Mouse (Mus musculus) small intestine, adult 2 months (tissue): ENCODE measurements around the gene Satb2. TPM values are rescaled to one million over a fixed set of nuclear protein-coding genes. Genes with fewer than 3 reads are reported as not detected.
A peak's percentile ranks its signal among the peaks of the same experiment; 100 is the strongest.

Experiments
- H3K27ac ChIP-seq: fragments of 200-500 bp; 2 replicates; pipeline ENCODE4 v1.5.1; 2012; ENCODE audit warnings: low read depth, low read length, control low read depth, inconsistent platforms; ENCODE audit not compliant: insufficient read depth
- H3K27me3 ChIP-seq: fragments of 200-500 bp; 2 replicates; pipeline ENCODE4 v1.6.1; 2012; ENCODE audit warnings: mild to moderate bottlenecking, moderate library complexity, low read length, inconsistent platforms; ENCODE audit not compliant: control insufficient read depth, insufficient read depth
- H3K36me3 ChIP-seq: fragments of 200-500 bp; 2 replicates; pipeline ENCODE4 v1.6.1; 2012; ENCODE audit warnings: mild to moderate bottlenecking, low read length, control low read depth, inconsistent platforms; ENCODE audit not compliant: control insufficient read depth, insufficient read depth
- H3K4me1 ChIP-seq: fragments of 200-500 bp; 2 replicates; pipeline ENCODE4 v1.6.1; 2012; ENCODE audit warnings: low read length, inconsistent platforms, mixed read lengths; ENCODE audit not compliant: control insufficient read depth, insufficient read depth, insufficient read length
- H3K4me3 ChIP-seq: fragments of 200-500 bp; 2 replicates; pipeline ENCODE4 v1.5.1; 2012; ENCODE audit warnings: low read depth, mild to moderate bottlenecking, control low read depth, inconsistent platforms, low read length, moderate library complexity
- CTCF ChIP-seq: fragments of 200-500 bp; IDR thresholded peaks from 2 replicates; pipeline ENCODE4 v1.5.1; 2012; ENCODE audit warnings: low read depth, mild to moderate bottlenecking, control low read depth, inconsistent platforms, low read length, moderate library complexity, mixed read lengths; ENCODE audit not compliant: insufficient replicate concordance, insufficient read length; ENCODE audit errors: extremely low read depth
- POLR2A ChIP-seq: fragments of 200-500 bp; IDR thresholded peaks from 2 replicates; pipeline ENCODE4 v1.6.1; 2012; ENCODE audit warnings: low read depth, mild to moderate bottlenecking, control low read depth, inconsistent platforms, low read length, moderate library complexity
- WGBS: fragments of 180-500 bp; shearing (Covaris S2); methylation state at CpG from one replicate; pipeline ENCODE4 v1.1.7; 2018; 5-methylcytosine and 5-hydroxymethylcytosine counted together
- polyA plus RNA-seq: library from polyadenylated mRNA; depleted of rRNA; stranded (reverse); fragments of >200 nt; gene quantifications from 2 replicates; pipeline ENCODE4 v1.2.3, GENCODE M21; 2012

Gene Satb2
- polyA plus RNA-seq, 1 experiment: 5.2 TPM

- peak overlapping the region; percentile 29; the same call in 1 of the 2 replicates for H3K27ac ChIP-seq
- peak overlapping the region; percentile 99 for H3K4me3 ChIP-seq
- WGBS: under 1% methylated on average over 16 of the region's 16 CpGs
- TF ChIP-seq CTCF (no peak), POLR2A (no peak)
- H3K4me1 ChIP-seq: peaks cover 6% of the 10 kb centered on the region
- H3K27me3 ChIP-seq: peaks cover 35% of the 10 kb centered on the region
- H3K36me3 ChIP-seq: no peaks in the 10 kb centered on the region
Observed at GRCm38 (mm10) chr1:56973593-56973950, 4.9 kb downstream of the Satb2 start.

- H3K4me3 ChIP-seq: peak overlapping the region; percentile 99
- peaks cover 6% of the 10 kb centered on the region for H3K4me1 ChIP-seq
- H3K27ac ChIP-seq: peak overlapping the region; percentile 80
- TF ChIP-seq POLR2A (no peak), CTCF (peak; percentile 5; the same call in 1 of the 2 replicates)
- under 1% methylated on average over 47 of the region's 47 CpGs for WGBS
- no peaks in the 10 kb centered on the region for H3K36me3 ChIP-seq
- peaks cover 32% of the 10 kb centered on the region for H3K27me3 ChIP-seq
Observed at GRCm38 (mm10) chr1:56972950-56973592, 5.4 kb downstream of the Satb2 start.

- H3K27me3 ChIP-seq: peaks cover 25% of the 10 kb centered on the region
- peak overlapping the region; percentile 99 for H3K4me3 ChIP-seq
- under 1% methylated on average over 83 of the region's 83 CpGs for WGBS
- no peak for TF ChIP-seq CTCF
- no peak for TF ChIP-seq POLR2A
- H3K4me1 ChIP-seq: peaks cover 6% of the 10 kb centered on the region
- peak overlapping the region; percentile 80 for H3K27ac ChIP-seq
- H3K36me3 ChIP-seq: no peaks in the 10 kb centered on the region
Observed at GRCm38 (mm10) chr1:56972251-56972949, 6.0 kb downstream of the Satb2 start.

GRCm38 (mm10) chr1:56971942-56972250 is 6.6 kb downstream of the Satb2 start:
- peaks cover 20% of the 10 kb centered on the region for H3K27me3 ChIP-seq
- H3K36me3 ChIP-seq: no peaks in the 10 kb centered on the region
- TF ChIP-seq POLR2A: no peak
- TF ChIP-seq CTCF: no peak
- peak overlapping the region; percentile 99 for H3K4me3 ChIP-seq
- peak overlapping the region; percentile 62 for H3K27ac ChIP-seq
- H3K4me1 ChIP-seq: peaks cover 6% of the 10 kb centered on the region
- 2% methylated on average over 23 of the region's 23 CpGs for WGBS

- H3K4me1 ChIP-seq: peaks cover 6% of the 10 kb centered on the region
- peaks cover 18% of the 10 kb centered on the region for H3K27me3 ChIP-seq
- TF ChIP-seq CTCF (no peak), POLR2A (no peak)
- H3K36me3 ChIP-seq: no peaks in the 10 kb centered on the region
- H3K27ac ChIP-seq: no peak overlapping the region
- H3K4me3 ChIP-seq: peak overlapping the region; percentile 99
- under 1% methylated on average over 29 of the region's 29 CpGs for WGBS
Observed at GRCm38 (mm10) chr1:56971441-56971861, 7.0 kb downstream of the Satb2 start.

GRCm38 (mm10) chr1:56970740-56971141 is 7.7 kb downstream of the Satb2 start:
- Histone ChIP-seq H3K4me3 (peak overlapping the region; percentile 99), H3K27me3 (peaks cover 15% of the 10 kb centered on the region), H3K27ac (no peak overlapping the region), H3K4me1 (peaks cover 6% of the 10 kb centered on the region), H3K36me3 (no peaks in the 10 kb centered on the region)
- 2% methylated on average over 27 of the region's 27 CpGs for WGBS
- no peak for TF ChIP-seq POLR2A
- no peak for TF ChIP-seq CTCF

GRCm38 (mm10) chr1:56969364-56970360 is 8.8 kb downstream of the Satb2 start:
- no peak overlapping the region for H3K27ac ChIP-seq
- H3K27me3 ChIP-seq: peaks cover 12% of the 10 kb centered on the region
- TF ChIP-seq POLR2A: no peak
- peak overlapping the region; percentile 62 for H3K4me3 ChIP-seq
- 5% methylated on average over 47 of the region's 47 CpGs for WGBS
- H3K4me1 ChIP-seq: peaks cover 6% of the 10 kb centered on the region
- H3K36me3 ChIP-seq: peaks cover 3% of the 10 kb centered on the region; the same call in 1 of the 2 replicates
